Mouse (Mus musculus): ENCODE results near the gene Ajap1. TPM values are rescaled to one million over a fixed set of nuclear protein-coding genes. Genes with fewer than 3 reads are reported as not detected.
A peak's percentile ranks its signal among the peaks of the same experiment; 100 is the strongest.

The Ajap1 gene
- polyA plus RNA-seq (2012; rRNA removed), result 2.3 TPM in 2 replicates

- no peak for DNase-seq
- H3K4me3 ChIP-seq (ENCODE audit: control insufficient read depth, insufficient read depth, low read length), result 0 out of 2 replicates have a peak within 1 kb of the TSS, but pooled peaks have one; percentile 6
- no peak for TF ChIP-seq POLR2A (IDR thresholded peaks at IDR 0.05; ENCODE audit: control insufficient read depth, extremely low read depth, insufficient read depth, low read length, poor library complexity)
- no peak for TF ChIP-seq CTCF (IDR thresholded peaks at IDR 0.05; ENCODE audit: borderline replicate concordance, control insufficient read depth, extremely low read depth, insufficient read depth, low read length, poor library complexity)
- no peak within 1 kb of the TSS for H3K27ac ChIP-seq (ENCODE audit: control insufficient read depth, insufficient read depth, low read length)
- 5% methylated on average over 113 of the region's 114 CpGs for WGBS
- no peaks in the 10 kb centered on the region for H3K4me1 ChIP-seq (replicated peaks; ENCODE audit: control insufficient read depth, insufficient read depth, low read length)
- H3K36me3 ChIP-seq (ENCODE audit: control insufficient read depth, insufficient read depth, low read length), result no peaks in the 10 kb centered on the region
- H3K27me3 ChIP-seq (ENCODE audit: control insufficient read depth, insufficient read depth, low read length), result peaks cover 2% of the 10 kb centered on the region; the same call in 1 of the 2 replicates
These were observed at the start of gene Ajap1 for GRCm38 (mm10) chr4:153482459-153483338. Gene Ajap1 (minus strand): TSS chr4:153482811.

DNA sequence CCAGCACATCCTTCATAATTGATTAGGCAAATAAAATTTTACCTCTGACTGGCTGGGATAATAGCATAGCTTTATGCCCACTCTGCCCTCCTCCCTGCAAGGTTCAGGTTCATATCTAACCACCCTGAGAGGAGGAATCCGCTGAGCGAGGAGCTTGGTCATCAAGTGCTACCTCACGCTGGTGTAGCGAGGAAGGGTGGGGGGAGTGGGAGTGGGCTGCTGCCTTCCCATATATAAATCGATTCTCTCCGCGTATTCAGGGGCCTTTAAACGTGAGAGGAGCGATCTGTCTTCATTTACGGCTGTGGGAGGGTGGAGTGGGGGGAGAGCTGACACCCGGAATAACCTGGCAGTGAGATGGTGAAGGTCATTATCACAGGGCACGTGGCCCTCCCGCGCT, 47.9 kb upstream of the Ajap1 start:
- no peaks in the 10 kb centered on the region for H3K27me3 ChIP-seq (ENCODE audit: control insufficient read depth, insufficient read depth, low read length)
- H3K36me3 ChIP-seq (ENCODE audit: control insufficient read depth, insufficient read depth, low read length), result no peaks in the 10 kb centered on the region
- no peaks in the 10 kb centered on the region for H3K4me1 ChIP-seq (replicated peaks; ENCODE audit: control insufficient read depth, insufficient read depth, low read length)
- H3K4me3 ChIP-seq (ENCODE audit: control insufficient read depth, insufficient read depth, low read length), result no peak overlapping the region
- DNase-seq, result no peak
- no peak overlapping the region for H3K27ac ChIP-seq (ENCODE audit: control insufficient read depth, insufficient read depth, low read length)
- TF ChIP-seq POLR2A (IDR thresholded peaks at IDR 0.05; ENCODE audit: control insufficient read depth, extremely low read depth, insufficient read depth, low read length, poor library complexity) (no peak), CTCF (IDR thresholded peaks at IDR 0.05; ENCODE audit: borderline replicate concordance, control insufficient read depth, extremely low read depth, insufficient read depth, low read length, poor library complexity) (no peak)
- 84% methylated on average over 14 of the region's 14 CpGs for WGBS

DNA sequence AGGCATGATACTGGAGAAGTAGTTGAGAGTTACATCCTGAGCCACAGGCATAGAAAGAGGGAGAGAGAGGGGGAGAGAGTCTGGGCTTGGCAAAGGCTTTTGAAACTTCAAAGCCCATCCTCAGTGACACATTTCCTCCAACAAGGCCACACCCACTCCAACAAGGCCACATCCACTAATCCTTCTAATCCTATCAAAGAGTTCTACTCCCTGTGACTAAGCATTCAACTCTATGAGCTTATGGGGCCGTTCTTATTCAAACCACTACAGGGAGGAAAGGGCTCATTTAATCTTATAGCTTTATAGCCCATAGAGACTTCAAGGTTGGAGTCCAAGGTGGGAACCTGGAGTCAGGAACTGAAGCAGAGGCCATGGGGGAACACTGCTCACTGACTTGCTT, 39.0 kb upstream of the Ajap1 start:
- WGBS, result 73% methylated on average over 1 of the region's 1 CpGs
- Histone ChIP-seq H3K27me3 (ENCODE audit: control insufficient read depth, insufficient read depth, low read length) (no peaks in the 10 kb centered on the region), H3K27ac (ENCODE audit: control insufficient read depth, insufficient read depth, low read length) (no peak overlapping the region), H3K4me3 (ENCODE audit: control insufficient read depth, insufficient read depth, low read length) (no peak overlapping the region), H3K36me3 (ENCODE audit: control insufficient read depth, insufficient read depth, low read length) (no peaks in the 10 kb centered on the region), H3K4me1 (replicated peaks; ENCODE audit: control insufficient read depth, insufficient read depth, low read length) (no peaks in the 10 kb centered on the region)
- TF ChIP-seq CTCF (IDR thresholded peaks at IDR 0.05; ENCODE audit: borderline replicate concordance, control insufficient read depth, extremely low read depth, insufficient read depth, low read length, poor library complexity) (no peak), POLR2A (IDR thresholded peaks at IDR 0.05; ENCODE audit: control insufficient read depth, extremely low read depth, insufficient read depth, low read length, poor library complexity) (no peak)
- no peak for DNase-seq

GRCm38 (mm10) chr4:153519888-153520287, 37.3 kb upstream of the Ajap1 start:
- 87% methylated on average over 3 of the region's 3 CpGs for WGBS
- TF ChIP-seq POLR2A (IDR thresholded peaks at IDR 0.05; ENCODE audit: control insufficient read depth, extremely low read depth, insufficient read depth, low read length, poor library complexity) (no peak), CTCF (IDR thresholded peaks at IDR 0.05; ENCODE audit: borderline replicate concordance, control insufficient read depth, extremely low read depth, insufficient read depth, low read length, poor library complexity) (no peak)
- no peak overlapping the region for H3K4me3 ChIP-seq (ENCODE audit: control insufficient read depth, insufficient read depth, low read length)
- no peak for DNase-seq
- H3K27me3 ChIP-seq (ENCODE audit: control insufficient read depth, insufficient read depth, low read length), result no peaks in the 10 kb centered on the region
- no peaks in the 10 kb centered on the region for H3K36me3 ChIP-seq (ENCODE audit: control insufficient read depth, insufficient read depth, low read length)
- H3K27ac ChIP-seq (ENCODE audit: control insufficient read depth, insufficient read depth, low read length), result no peak overlapping the region
- H3K4me1 ChIP-seq (replicated peaks; ENCODE audit: control insufficient read depth, insufficient read depth, low read length), result no peaks in the 10 kb centered on the region

DNA sequence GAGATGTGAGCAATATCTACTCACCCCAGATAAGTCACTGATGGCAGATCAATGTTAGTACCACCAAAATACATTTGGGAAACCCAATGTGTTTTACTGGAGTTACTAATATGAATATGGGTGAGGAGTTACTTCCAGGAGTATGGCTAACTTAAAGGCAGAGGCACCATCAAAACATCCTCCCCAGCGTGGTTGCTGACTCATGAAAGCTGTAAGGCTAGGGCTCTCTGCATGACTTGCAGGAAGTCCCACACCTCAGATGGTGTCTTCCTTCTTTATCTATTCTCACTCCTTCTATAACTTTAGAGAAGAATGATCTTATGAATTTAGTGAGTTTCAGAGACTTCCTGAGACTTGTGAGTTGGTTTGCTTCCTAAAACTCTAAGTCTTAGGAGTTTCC, 36.7 kb upstream of the Ajap1 start:
- Histone ChIP-seq H3K4me3 (ENCODE audit: control insufficient read depth, insufficient read depth, low read length) (no peak overlapping the region), H3K4me1 (replicated peaks; ENCODE audit: control insufficient read depth, insufficient read depth, low read length) (no peaks in the 10 kb centered on the region), H3K27ac (ENCODE audit: control insufficient read depth, insufficient read depth, low read length) (no peak overlapping the region), H3K36me3 (ENCODE audit: control insufficient read depth, insufficient read depth, low read length) (no peaks in the 10 kb centered on the region), H3K27me3 (ENCODE audit: control insufficient read depth, insufficient read depth, low read length) (no peaks in the 10 kb centered on the region)
- DNase-seq, result no peak
- TF ChIP-seq CTCF (IDR thresholded peaks at IDR 0.05; ENCODE audit: borderline replicate concordance, control insufficient read depth, extremely low read depth, insufficient read depth, low read length, poor library complexity), result no peak
- TF ChIP-seq POLR2A (IDR thresholded peaks at IDR 0.05; ENCODE audit: control insufficient read depth, extremely low read depth, insufficient read depth, low read length, poor library complexity), result no peak
- WGBS, result 88% methylated on average over 1 of the region's 1 CpGs

DNA sequence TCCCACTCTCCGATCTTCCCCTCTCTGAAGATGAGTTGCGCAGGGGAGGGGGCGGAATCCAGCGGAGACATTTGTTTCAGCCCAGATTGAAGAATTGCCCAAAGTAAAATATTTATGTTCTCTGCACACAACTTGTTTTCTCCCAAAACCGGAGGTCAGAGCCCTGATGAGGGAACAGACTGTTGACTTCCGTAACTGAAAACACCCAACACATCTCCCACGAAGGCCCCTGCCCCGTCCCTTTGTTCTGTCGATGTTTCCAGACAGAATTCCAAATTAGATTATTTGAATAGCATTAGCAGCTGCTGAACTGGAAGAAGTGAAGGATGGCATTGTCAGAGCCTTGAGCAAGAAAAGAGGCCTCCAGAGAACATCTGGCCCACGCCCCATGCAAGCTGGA, 33.2 kb upstream of the Ajap1 start:
- H3K36me3 ChIP-seq (ENCODE audit: control insufficient read depth, insufficient read depth, low read length), result no peaks in the 10 kb centered on the region
- WGBS, result 83% methylated on average over 10 of the region's 10 CpGs
- H3K27me3 ChIP-seq (ENCODE audit: control insufficient read depth, insufficient read depth, low read length), result no peaks in the 10 kb centered on the region
- no peak overlapping the region for H3K27ac ChIP-seq (ENCODE audit: control insufficient read depth, insufficient read depth, low read length)
- no peak for DNase-seq
- H3K4me3 ChIP-seq (ENCODE audit: control insufficient read depth, insufficient read depth, low read length), result no peak overlapping the region
- H3K4me1 ChIP-seq (replicated peaks; ENCODE audit: control insufficient read depth, insufficient read depth, low read length), result no peaks in the 10 kb centered on the region
- no peak for TF ChIP-seq CTCF (IDR thresholded peaks at IDR 0.05; ENCODE audit: borderline replicate concordance, control insufficient read depth, extremely low read depth, insufficient read depth, low read length, poor library complexity)
- no peak for TF ChIP-seq POLR2A (IDR thresholded peaks at IDR 0.05; ENCODE audit: control insufficient read depth, extremely low read depth, insufficient read depth, low read length, poor library complexity)
